Mouse (Mus musculus) limb, embryonic 14.5 days (tissue): ENCODE data around the gene Trp53tg5. TPM values are rescaled to one million over a fixed set of nuclear protein-coding genes. Genes with fewer than 3 reads are reported as not detected.

Experiments
- ATAC-seq: fragments of 200-750 bp; cut with Nextera tagmentation; 2 replicates; pipeline ENCODE4 v1.8.0; 2017; ENCODE audit warnings: low read depth, moderate number of reproducible peaks, moderate TSS enrichment; ENCODE audit not compliant: low FRiP score
- DNase-seq: peaks from one replicate; pipeline ENCODE4 v3.0.0-alpha.2; 2015; ENCODE audit warnings: low spot score
- H3K27ac ChIP-seq: fragments of 300-500 bp; sonication (generic); replicated peaks from 2 replicates; pipeline ENCODE4 v1.5.1; 2014; ENCODE audit warnings: low read depth, mild to moderate bottlenecking, low read length, moderate library complexity, mixed read lengths
- H3K27me3 ChIP-seq: fragments of 300-500 bp; sonication (generic); 2 replicates; pipeline ENCODE4 v1.6.1; 2014; ENCODE audit warnings: low read length, mixed read lengths; ENCODE audit not compliant: control insufficient read depth, insufficient read depth
- H3K36me3 ChIP-seq: fragments of 300-500 bp; sonication (generic); 2 replicates; pipeline ENCODE4 v1.6.1; 2014; ENCODE audit warnings: mild to moderate bottlenecking, low read length, moderate library complexity, mixed read lengths; ENCODE audit not compliant: control insufficient read depth, insufficient read depth
- H3K4me1 ChIP-seq: fragments of 300-500 bp; sonication (generic); 2 replicates; pipeline ENCODE4 v1.6.1; 2014; ENCODE audit warnings: antibody characterized with exemption, low read length, mixed read lengths; ENCODE audit not compliant: control insufficient read depth, insufficient read depth
- H3K4me2 ChIP-seq: fragments of 300-500 bp; sonication (generic); replicated peaks from 2 replicates; pipeline ENCODE4 v1.6.1; 2014; ENCODE audit warnings: low read depth, mild to moderate bottlenecking, low read length, moderate library complexity; ENCODE audit not compliant: severe bottlenecking
- H3K4me3 ChIP-seq: fragments of 300-500 bp; sonication (generic); replicated peaks from 2 replicates; pipeline ENCODE4 v1.5.1; 2014; ENCODE audit warnings: low read length
- H3K9ac ChIP-seq: fragments of 300-500 bp; sonication (generic); 2 replicates; pipeline ENCODE4 v1.6.1; 2014; ENCODE audit warnings: mild to moderate bottlenecking, low read depth, low read length, moderate library complexity; ENCODE audit not compliant: severe bottlenecking
- H3K9me3 ChIP-seq: fragments of 300-500 bp; sonication (generic); 2 replicates; pipeline ENCODE4 v1.6.1; 2016; ENCODE audit warnings: low read length; ENCODE audit not compliant: control insufficient read depth
- POLR2A ChIP-seq: fragments of 200-500 bp; IDR thresholded peaks from 2 replicates; pipeline ENCODE4 v1.8.0; 2012; ENCODE audit warnings: inconsistent platforms, mild to moderate bottlenecking, moderate library complexity, borderline replicate concordance; ENCODE audit not compliant: insufficient read depth, insufficient read length; ENCODE audit errors: extremely low read depth
- WGBS: fragments of 180-500 bp; shearing (Covaris S2); extraction: QIAGEN DNeasy Blood & Tissue Kit; methylation state at CpG from one replicate; pipeline ENCODE4 v1.1.7; 2014; 5-methylcytosine and 5-hydroxymethylcytosine counted together
- polyA plus RNA-seq, 2 experiments: library from polyadenylated mRNA; depleted of rRNA in 1 of 2; stranded (reverse) in 1 of 2; unstranded in 1 of 2; fragments of >200 nt; fragmentation: Nextera tagmentation in 1 of 2; extraction: Ambion mirVana in 1 of 2; gene quantifications; 2 replicates each; pipeline versions ENCODE4 v1.2.1 to v1.2.3; 2012 to 2014

Gene Trp53tg5
- polyA plus RNA-seq, 2 experiments: not detected

DNA sequence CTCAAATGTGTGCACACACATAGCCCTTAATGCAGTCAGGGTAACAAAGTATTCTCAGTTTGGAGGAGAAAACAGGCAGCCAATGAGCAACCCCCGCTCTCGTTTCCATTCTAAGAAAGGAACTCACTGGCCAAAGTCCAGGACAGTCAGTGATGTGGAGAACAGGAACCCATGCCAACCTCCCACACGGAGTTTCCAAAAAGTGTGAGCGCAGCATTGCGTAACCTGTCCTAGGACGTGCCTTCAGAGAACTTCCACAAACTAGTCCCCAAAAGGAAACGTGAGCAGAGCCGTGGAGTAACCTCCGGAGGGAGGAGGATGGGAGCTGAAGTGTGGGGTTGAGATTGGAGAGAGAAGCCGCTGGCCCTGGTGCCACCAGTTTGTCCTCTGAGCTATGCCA lies 18.7 kb downstream of the Trp53tg5 start:
- 73% methylated on average over 10 of the region's 10 CpGs for WGBS
- H3K9me3 ChIP-seq: no peaks in the 10 kb centered on the region
- no peak for TF ChIP-seq POLR2A
- no peak overlapping the region for H3K4me2 ChIP-seq
- no peaks in the 10 kb centered on the region for H3K36me3 ChIP-seq
- DNase-seq: peak; percentile 63
- H3K4me3 ChIP-seq: no peak overlapping the region
- no peak overlapping the region for H3K9ac ChIP-seq
- H3K4me1 ChIP-seq: peaks cover 31% of the 10 kb centered on the region
- ATAC-seq: no peak
- H3K27me3 ChIP-seq: no peaks in the 10 kb centered on the region
- H3K27ac ChIP-seq: no peak overlapping the region

DNA sequence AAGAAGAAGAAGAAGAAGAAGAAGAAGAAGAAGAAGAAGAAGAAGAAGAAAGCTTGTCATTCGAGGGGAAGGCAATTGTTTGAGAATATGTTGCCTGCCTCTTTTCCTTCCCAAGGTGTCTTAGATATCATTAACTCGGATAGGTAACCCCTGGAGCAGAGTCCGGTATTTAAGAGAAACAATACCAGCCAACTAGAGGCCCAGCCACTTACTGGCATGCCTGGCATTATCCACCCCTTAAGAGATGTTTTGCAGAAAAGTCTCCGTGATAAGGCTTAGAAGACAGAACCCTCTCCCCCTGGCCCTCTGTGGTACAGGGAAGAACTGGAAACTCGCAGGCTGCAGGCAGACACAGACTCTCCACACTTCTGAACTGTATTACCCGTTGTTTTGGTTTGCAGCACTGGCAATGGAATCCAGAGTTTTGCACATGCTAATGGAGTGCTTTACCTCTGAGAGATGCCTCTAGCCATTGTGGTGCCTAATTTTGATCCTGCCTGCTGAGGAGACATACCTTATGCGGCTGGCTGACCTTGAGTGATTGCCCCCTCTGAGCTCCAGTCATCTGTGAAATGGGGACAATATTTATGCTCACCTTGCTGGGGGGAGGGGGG lies 19.5 kb downstream of the Trp53tg5 start:
- H3K27me3 ChIP-seq: no peaks in the 10 kb centered on the region
- H3K9ac ChIP-seq: no peak overlapping the region
- no peaks in the 10 kb centered on the region for H3K36me3 ChIP-seq
- WGBS: 77% methylated on average over 7 of the region's 7 CpGs
- no peak for TF ChIP-seq POLR2A
- ATAC-seq (no peak), DNase-seq (no peak)
- peaks cover 33% of the 10 kb centered on the region for H3K4me1 ChIP-seq
- no peak overlapping the region for H3K27ac ChIP-seq
- no peaks in the 10 kb centered on the region for H3K9me3 ChIP-seq
- no peak overlapping the region for H3K4me3 ChIP-seq
- H3K4me2 ChIP-seq: no peak overlapping the region

DNA sequence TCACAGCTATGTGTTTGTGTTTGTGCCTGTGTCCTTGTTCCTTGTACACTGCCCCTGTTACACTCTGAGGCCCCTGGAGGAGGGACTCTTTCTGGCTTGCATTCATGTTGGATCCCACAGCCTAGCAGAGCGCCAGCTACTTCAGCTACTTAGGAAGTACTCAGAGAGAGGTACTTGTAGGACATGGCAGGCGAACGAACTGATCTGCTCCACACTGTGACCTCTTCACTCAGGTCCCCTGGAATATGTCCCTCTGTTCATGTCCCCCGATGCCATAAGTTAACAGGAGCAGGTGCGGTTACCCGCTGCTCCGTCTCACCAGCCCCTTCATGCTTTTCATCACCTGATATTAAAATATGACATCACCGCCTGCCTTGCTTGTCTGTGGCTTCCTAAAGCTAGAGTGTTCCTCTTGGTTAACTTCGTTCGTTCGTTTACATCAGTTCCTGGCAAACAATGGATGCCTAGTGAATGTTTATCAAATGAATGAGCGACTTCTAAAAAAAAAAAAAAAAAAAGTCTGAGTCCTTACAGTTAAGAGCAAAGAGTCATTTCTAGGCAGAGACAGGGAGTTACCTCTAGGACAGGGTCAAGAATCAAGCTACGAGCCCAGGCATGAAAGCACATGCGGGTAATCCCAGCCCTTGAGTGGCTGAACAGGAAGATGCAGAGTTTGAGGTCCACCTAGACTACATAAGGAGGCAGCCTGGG lies 20.3 kb downstream of the Trp53tg5 start:
- TF ChIP-seq POLR2A: no peak
- no peaks in the 10 kb centered on the region for H3K36me3 ChIP-seq
- no peaks in the 10 kb centered on the region for H3K27me3 ChIP-seq
- peaks cover 34% of the 10 kb centered on the region for H3K4me1 ChIP-seq
- no peaks in the 10 kb centered on the region for H3K9me3 ChIP-seq
- ATAC-seq: no peak
- H3K4me2 ChIP-seq: no peak overlapping the region
- DNase-seq: no peak
- H3K9ac ChIP-seq: no peak overlapping the region
- WGBS: 80% methylated on average over 14 of the region's 14 CpGs
- H3K4me3 ChIP-seq: no peak overlapping the region
- H3K27ac ChIP-seq: 0 out of 2 replicates have a peak overlapping the region, but pooled peaks have one; percentile 40

DNA sequence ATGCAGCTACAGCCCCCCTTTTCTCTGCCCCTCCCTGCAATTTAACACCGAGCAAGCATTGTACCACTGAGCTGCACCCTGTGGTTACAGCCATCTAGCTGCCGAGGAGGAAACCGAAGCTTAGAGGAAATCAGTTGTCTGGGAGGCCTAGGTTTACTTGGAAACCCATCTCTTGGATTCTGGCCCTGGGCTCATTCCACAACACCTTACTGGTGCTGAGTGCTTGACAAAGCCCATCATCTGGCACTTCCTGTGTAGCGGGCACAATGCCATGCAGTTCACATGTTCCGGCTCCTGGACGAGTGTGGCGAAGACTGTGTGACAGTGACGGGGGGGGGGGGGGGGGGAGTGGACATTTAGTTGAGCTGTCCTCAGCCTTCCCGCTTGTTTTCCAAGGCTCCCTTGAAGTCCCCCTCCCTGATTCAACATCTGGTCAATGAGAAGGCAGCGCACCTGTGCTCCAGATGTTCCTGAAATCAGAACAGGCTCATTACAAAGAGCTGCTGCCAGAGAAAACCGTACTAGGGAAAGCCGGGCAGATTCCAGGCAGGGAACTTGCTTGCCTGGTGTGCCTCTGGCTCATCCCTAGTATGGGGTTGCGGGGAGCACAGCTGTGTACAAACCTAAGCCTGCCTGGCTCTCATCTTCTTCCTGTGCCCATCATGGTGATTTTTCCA lies 21.4 kb downstream of the Trp53tg5 start:
- Histone ChIP-seq H3K36me3 (no peaks in the 10 kb centered on the region), H3K27ac (peak overlapping the region; percentile 40), H3K9me3 (no peaks in the 10 kb centered on the region), H3K4me2 (peak overlapping the region; percentile 6; the same call in 1 of the 2 replicates), H3K4me3 (no peak overlapping the region), H3K27me3 (no peaks in the 10 kb centered on the region), H3K4me1 (peaks cover 34% of the 10 kb centered on the region), H3K9ac (no peak overlapping the region)
- WGBS: 16% methylated on average over 10 of the region's 13 CpGs
- DNase-seq (peak; percentile 80), ATAC-seq (peak; percentile 76)
- TF ChIP-seq POLR2A: no peak

DNA sequence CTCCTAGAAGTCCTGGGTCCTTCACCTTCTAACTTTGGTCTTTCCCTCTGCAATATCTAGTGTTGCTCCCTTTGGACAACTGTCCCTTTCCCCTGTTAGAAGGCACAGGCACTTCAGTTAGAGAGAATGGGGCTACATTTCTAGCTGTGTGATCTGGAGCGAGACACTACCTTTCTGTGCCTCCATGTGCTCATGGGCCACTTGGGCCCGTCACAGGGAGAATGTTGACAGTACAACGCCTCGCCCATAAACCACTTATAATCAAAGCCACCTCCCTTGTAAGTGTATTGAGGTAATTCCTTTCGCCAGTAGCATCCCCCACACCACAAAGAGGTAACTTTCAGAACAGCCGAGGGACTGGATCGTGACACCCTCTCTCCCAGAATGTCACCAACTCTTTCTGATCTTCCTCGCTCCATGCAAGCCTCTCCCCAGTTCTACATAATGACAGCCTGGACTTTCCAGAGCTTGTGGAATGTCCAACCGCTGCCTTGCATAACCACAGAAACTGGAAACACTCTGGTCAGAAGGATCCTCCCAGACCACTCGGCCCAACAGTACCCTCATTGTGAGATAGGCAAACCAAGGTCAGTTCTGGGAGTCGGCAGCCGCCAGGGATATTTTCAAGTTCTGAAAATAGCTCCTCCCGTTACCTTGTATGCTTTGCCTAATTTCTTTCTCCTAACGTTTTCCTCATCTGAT lies 24.0 kb downstream of the Trp53tg5 start:
- TF ChIP-seq POLR2A: no peak
- Histone ChIP-seq H3K4me1 (peaks cover 19% of the 10 kb centered on the region), H3K36me3 (no peaks in the 10 kb centered on the region), H3K9ac (no peak overlapping the region), H3K4me3 (no peak overlapping the region), H3K27ac (0 out of 2 replicates have a peak overlapping the region, but pooled peaks have one; percentile 33), H3K9me3 (no peaks in the 10 kb centered on the region), H3K4me2 (no peak overlapping the region), H3K27me3 (no peaks in the 10 kb centered on the region)
- DNase-seq (no peak), ATAC-seq (no peak)
- WGBS: 85% methylated on average over 14 of the region's 14 CpGs
